Mouse (Mus musculus): ENCODE measurements around the gene Pacrg. TPM values are rescaled to one million over a fixed set of nuclear protein-coding genes. Genes with fewer than 3 reads are reported as not detected.

Pacrg gene
- polyA plus RNA-seq, 1 experiment, result 5.5 TPM

- Histone ChIP-seq H3K4me3 (ENCODE audit: insufficient read depth, poor library complexity, severe bottlenecking) (no peak overlapping the region), H3ac (ENCODE audit: control insufficient read depth, insufficient read length, low read depth) (no peak overlapping the region), H3K36me3 (ENCODE audit: control insufficient read depth, insufficient read depth) (no peaks in the 10 kb centered on the region), H3K79me3 (ENCODE audit: low read depth) (no peaks in the 10 kb centered on the region), H3K79me2 (ENCODE audit: control insufficient read depth, insufficient read depth) (no peaks in the 10 kb centered on the region), H3K27me3 (ENCODE audit: control insufficient read depth, insufficient read depth, insufficient read length) (no peaks in the 10 kb centered on the region)
- no peak for TF ChIP-seq CEBPB (IDR thresholded peaks at IDR 0.05; ENCODE audit: low read depth)
- TF ChIP-seq MAX (IDR thresholded peaks at IDR 0.05), result no peak
- no peak for TF ChIP-seq CTCF (IDR thresholded peaks at IDR 0.05; ENCODE audit: control insufficient read depth, insufficient read depth, insufficient read length)
- no peak for TF ChIP-seq FOSL1 (IDR thresholded peaks at IDR 0.05; ENCODE audit: insufficient read depth, low read length, poor library complexity, severe bottlenecking)
- peak; percentile 76 for TF ChIP-seq USF1 (IDR thresholded peaks at IDR 0.05; ENCODE audit: low read depth)
- TF ChIP-seq MYOG (IDR thresholded peaks at IDR 0.05; ENCODE audit: control insufficient read depth, extremely low read depth, insufficient read length), result no peak
Observed at GRCm38 (mm10) chr17:10390232-10391172, 449.6 kb downstream of the Pacrg start.

- TF ChIP-seq CEBPB (IDR thresholded peaks at IDR 0.05; ENCODE audit: low read depth), result no peak
- no peak for TF ChIP-seq MAX (IDR thresholded peaks at IDR 0.05)
- TF ChIP-seq CTCF (IDR thresholded peaks at IDR 0.05; ENCODE audit: control insufficient read depth, insufficient read depth, insufficient read length), result no peak
- TF ChIP-seq MYOG (IDR thresholded peaks at IDR 0.05; ENCODE audit: control insufficient read depth, extremely low read depth, insufficient read length), result no peak
- TF ChIP-seq USF1 (IDR thresholded peaks at IDR 0.05; ENCODE audit: low read depth), result no peak
- no peak for TF ChIP-seq MYOD1 (IDR thresholded peaks at IDR 0.05; ENCODE audit: control insufficient read depth, insufficient read length, low read depth)
- TF ChIP-seq FOSL1 (IDR thresholded peaks at IDR 0.05; ENCODE audit: insufficient read depth, low read length, poor library complexity, severe bottlenecking), result no peak
- Histone ChIP-seq H3ac (ENCODE audit: control insufficient read depth, insufficient read length, low read depth) (no peak overlapping the region), H3K79me3 (ENCODE audit: low read depth) (no peaks in the 10 kb centered on the region), H3K36me3 (ENCODE audit: control insufficient read depth, insufficient read depth) (no peaks in the 10 kb centered on the region), H3K79me2 (ENCODE audit: control insufficient read depth, insufficient read depth) (no peaks in the 10 kb centered on the region), H3K4me3 (ENCODE audit: insufficient read depth, poor library complexity, severe bottlenecking) (no peak overlapping the region), H3K27me3 (ENCODE audit: control insufficient read depth, insufficient read depth, insufficient read length) (no peaks in the 10 kb centered on the region)
Observed at GRCm38 (mm10) chr17:10389740-10390139, 450.4 kb downstream of the Pacrg start.

- no peaks in the 10 kb centered on the region for H3K27me3 ChIP-seq (ENCODE audit: control insufficient read depth, insufficient read depth, insufficient read length)
- H3ac ChIP-seq (ENCODE audit: control insufficient read depth, insufficient read length, low read depth), result no peak overlapping the region
- H3K36me3 ChIP-seq (ENCODE audit: control insufficient read depth, insufficient read depth), result no peaks in the 10 kb centered on the region
- TF ChIP-seq MYOG (IDR thresholded peaks at IDR 0.05; ENCODE audit: control insufficient read depth, extremely low read depth, insufficient read length), result no peak
- no peak for TF ChIP-seq USF1 (IDR thresholded peaks at IDR 0.05; ENCODE audit: low read depth)
- no peak for TF ChIP-seq MAX (IDR thresholded peaks at IDR 0.05)
- no peak for TF ChIP-seq CEBPB (IDR thresholded peaks at IDR 0.05; ENCODE audit: low read depth)
- no peak for TF ChIP-seq MYOD1 (IDR thresholded peaks at IDR 0.05; ENCODE audit: control insufficient read depth, insufficient read length, low read depth)
- TF ChIP-seq CTCF (IDR thresholded peaks at IDR 0.05; ENCODE audit: control insufficient read depth, insufficient read depth, insufficient read length), result no peak
- TF ChIP-seq FOSL1 (IDR thresholded peaks at IDR 0.05; ENCODE audit: insufficient read depth, low read length, poor library complexity, severe bottlenecking), result no peak
- H3K4me3 ChIP-seq (ENCODE audit: insufficient read depth, poor library complexity, severe bottlenecking), result no peak overlapping the region
- H3K79me2 ChIP-seq (ENCODE audit: control insufficient read depth, insufficient read depth), result no peaks in the 10 kb centered on the region
- no peaks in the 10 kb centered on the region for H3K79me3 ChIP-seq (ENCODE audit: low read depth)
Observed at GRCm38 (mm10) chr17:10386548-10386947, 453.6 kb downstream of the Pacrg start.

GRCm38 (mm10) chr17:10383406-10383805 is 456.7 kb downstream of the Pacrg start:
- Histone ChIP-seq H3K79me3 (ENCODE audit: low read depth) (no peaks in the 10 kb centered on the region), H3K79me2 (ENCODE audit: control insufficient read depth, insufficient read depth) (no peaks in the 10 kb centered on the region), H3K36me3 (ENCODE audit: control insufficient read depth, insufficient read depth) (no peaks in the 10 kb centered on the region), H3K4me3 (ENCODE audit: insufficient read depth, poor library complexity, severe bottlenecking) (no peak overlapping the region), H3ac (ENCODE audit: control insufficient read depth, insufficient read length, low read depth) (no peak overlapping the region), H3K27me3 (ENCODE audit: control insufficient read depth, insufficient read depth, insufficient read length) (no peaks in the 10 kb centered on the region)
- no peak for TF ChIP-seq USF1 (IDR thresholded peaks at IDR 0.05; ENCODE audit: low read depth)

- Histone ChIP-seq H3K4me3 (ENCODE audit: insufficient read depth, poor library complexity, severe bottlenecking) (no peak overlapping the region), H3K79me2 (ENCODE audit: control insufficient read depth, insufficient read depth) (no peaks in the 10 kb centered on the region), H3ac (ENCODE audit: control insufficient read depth, insufficient read length, low read depth) (no peak overlapping the region), H3K27me3 (ENCODE audit: control insufficient read depth, insufficient read depth, insufficient read length) (no peaks in the 10 kb centered on the region), H3K36me3 (ENCODE audit: control insufficient read depth, insufficient read depth) (no peaks in the 10 kb centered on the region), H3K79me3 (ENCODE audit: low read depth) (no peaks in the 10 kb centered on the region)
- TF ChIP-seq MYOD1 (IDR thresholded peaks at IDR 0.05; ENCODE audit: control insufficient read depth, insufficient read length, low read depth) (peak; percentile 55), FOSL1 (IDR thresholded peaks at IDR 0.05; ENCODE audit: insufficient read depth, low read length, poor library complexity, severe bottlenecking) (peak; percentile 17), CTCF (IDR thresholded peaks at IDR 0.05; ENCODE audit: control insufficient read depth, insufficient read depth, insufficient read length) (no peak)
Observed at GRCm38 (mm10) chr17:10378467-10379175, 461.5 kb downstream of the Pacrg start.
